Mouse (Mus musculus): ENCODE measurements at regions not wholly inside any gene's neighbourhood (a gene's known extent, or its start where the extent isn't known, plus 50 kb on each side); places are given as distances from the start of the nearest gene placed in this dataset.
A peak's percentile ranks its signal among the peaks of the same experiment; 100 is the strongest.

GRCm38 (mm10) chr1:79982678-79983280, 121.8 kb upstream of the Serpine2 start:
- Histone ChIP-seq H3K4me1 (ENCODE audit: insufficient read depth) (no peaks in the 10 kb centered on the region), H3K9ac (no peak overlapping the region), H3K27me3 (ENCODE audit: insufficient read depth, low read length) (no peaks in the 10 kb centered on the region), H3K36me3 (ENCODE audit: insufficient read depth) (no peaks in the 10 kb centered on the region), H3K27ac (ENCODE audit: low read depth) (no peak overlapping the region), H3K9me3 (ENCODE audit: low read depth, low read length) (no peaks in the 10 kb centered on the region), H3K4me3 (ENCODE audit: low read depth, low read length) (no peak overlapping the region), H3K4me2 (no peak overlapping the region)
- DNase-seq (no peak), ATAC-seq (ENCODE audit: insufficient read depth) (no peak)
- WGBS: 75% methylated on average over 13 of the region's 13 CpGs
- TF ChIP-seq CTCF (IDR thresholded peaks at IDR 0.05; ENCODE audit: low read depth): no peak

- 62% methylated on average over 6 of the region's 6 CpGs for WGBS
- Histone ChIP-seq H3K4me3 (ENCODE audit: low read depth, low read length) (no peak overlapping the region), H3K4me2 (no peak overlapping the region), H3K27me3 (ENCODE audit: insufficient read depth, low read length) (no peaks in the 10 kb centered on the region), H3K27ac (ENCODE audit: low read depth) (no peak overlapping the region), H3K4me1 (ENCODE audit: insufficient read depth) (no peaks in the 10 kb centered on the region), H3K9ac (no peak overlapping the region), H3K9me3 (ENCODE audit: low read depth, low read length) (no peaks in the 10 kb centered on the region), H3K36me3 (ENCODE audit: insufficient read depth) (no peaks in the 10 kb centered on the region)
- ATAC-seq (ENCODE audit: insufficient read depth): peak; percentile 47; the same call in 1 of the 2 replicates
- TF ChIP-seq CTCF (IDR thresholded peaks at IDR 0.05; ENCODE audit: low read depth): no peak
- DNase-seq: no peak
Observed at GRCm38 (mm10) chr1:79979863-79980262, 118.9 kb upstream of the Serpine2 start.

- H3K9me3 ChIP-seq (ENCODE audit: low read depth, low read length): no peaks in the 10 kb centered on the region
- H3K4me3 ChIP-seq (ENCODE audit: low read depth, low read length): no peak overlapping the region
- DNase-seq (no peak), ATAC-seq (ENCODE audit: insufficient read depth) (no peak)
- no peak overlapping the region for H3K27ac ChIP-seq (ENCODE audit: low read depth)
- no peaks in the 10 kb centered on the region for H3K27me3 ChIP-seq (ENCODE audit: insufficient read depth, low read length)
- no peak overlapping the region for H3K9ac ChIP-seq
- no peak overlapping the region for H3K4me2 ChIP-seq
- no peaks in the 10 kb centered on the region for H3K36me3 ChIP-seq (ENCODE audit: insufficient read depth)
- WGBS: 34% methylated on average over 5 of the region's 5 CpGs
- TF ChIP-seq CTCF (IDR thresholded peaks at IDR 0.05; ENCODE audit: low read depth): no peak
- no peaks in the 10 kb centered on the region for H3K4me1 ChIP-seq (ENCODE audit: insufficient read depth)
Observed at GRCm38 (mm10) chr1:79978156-79978555, 117.2 kb upstream of the Serpine2 start.

GRCm38 (mm10) chr1:79956121-79956520, 95.1 kb upstream of the Serpine2 start:
- WGBS: 11% methylated on average over 1 of the region's 1 CpGs
- 0 out of 2 replicates have a peak, but pooled peaks cover 3% of the 10 kb centered on the region for H3K4me1 ChIP-seq (ENCODE audit: insufficient read depth)
- no peak overlapping the region for H3K9ac ChIP-seq
- no peaks in the 10 kb centered on the region for H3K9me3 ChIP-seq (ENCODE audit: low read depth, low read length)
- no peaks in the 10 kb centered on the region for H3K27me3 ChIP-seq (ENCODE audit: insufficient read depth, low read length)
- no peak overlapping the region for H3K4me2 ChIP-seq
- TF ChIP-seq CTCF (IDR thresholded peaks at IDR 0.05; ENCODE audit: low read depth): no peak
- peak; percentile 61 for ATAC-seq (ENCODE audit: insufficient read depth)
- H3K36me3 ChIP-seq (ENCODE audit: insufficient read depth): no peaks in the 10 kb centered on the region
- no peak overlapping the region for H3K4me3 ChIP-seq (ENCODE audit: low read depth, low read length)
- peak; percentile 96 for DNase-seq
- no peak overlapping the region for H3K27ac ChIP-seq (ENCODE audit: low read depth)

GRCm38 (mm10) chr1:79944231-79944630, 83.3 kb upstream of the Serpine2 start:
- no peaks in the 10 kb centered on the region for H3K4me1 ChIP-seq (ENCODE audit: insufficient read depth)
- ATAC-seq (ENCODE audit: insufficient read depth): no peak
- no peaks in the 10 kb centered on the region for H3K9me3 ChIP-seq (ENCODE audit: low read depth, low read length)
- no peak overlapping the region for H3K27ac ChIP-seq (ENCODE audit: low read depth)
- H3K27me3 ChIP-seq (ENCODE audit: insufficient read depth, low read length): no peaks in the 10 kb centered on the region
- H3K9ac ChIP-seq: no peak overlapping the region
- 63% methylated on average over 4 of the region's 4 CpGs for WGBS
- no peak overlapping the region for H3K4me3 ChIP-seq (ENCODE audit: low read depth, low read length)
- TF ChIP-seq CTCF (IDR thresholded peaks at IDR 0.05; ENCODE audit: low read depth): no peak
- peak; percentile 37 for DNase-seq
- H3K4me2 ChIP-seq: no peak overlapping the region
- no peaks in the 10 kb centered on the region for H3K36me3 ChIP-seq (ENCODE audit: insufficient read depth)

GRCm38 (mm10) chr1:79932435-79932834, 71.5 kb upstream of the Serpine2 start:
- WGBS: 44% methylated on average over 5 of the region's 5 CpGs
- Histone ChIP-seq H3K4me2 (no peak overlapping the region), H3K27me3 (ENCODE audit: insufficient read depth, low read length) (no peaks in the 10 kb centered on the region), H3K9ac (no peak overlapping the region), H3K4me1 (ENCODE audit: insufficient read depth) (no peaks in the 10 kb centered on the region), H3K4me3 (ENCODE audit: low read depth, low read length) (no peak overlapping the region), H3K9me3 (ENCODE audit: low read depth, low read length) (no peaks in the 10 kb centered on the region), H3K36me3 (ENCODE audit: insufficient read depth) (no peaks in the 10 kb centered on the region), H3K27ac (ENCODE audit: low read depth) (peak overlapping the region; percentile 51; the same call in 1 of the 2 replicates)
- no peak for TF ChIP-seq CTCF (IDR thresholded peaks at IDR 0.05; ENCODE audit: low read depth)
- DNase-seq (peak; percentile 65), ATAC-seq (ENCODE audit: insufficient read depth) (peak; percentile 93)

- no peak overlapping the region for H3K9ac ChIP-seq
- no peaks in the 10 kb centered on the region for H3K9me3 ChIP-seq (ENCODE audit: low read depth, low read length)
- no peaks in the 10 kb centered on the region for H3K36me3 ChIP-seq (ENCODE audit: insufficient read depth)
- WGBS: 30% methylated on average over 2 of the region's 2 CpGs
- H3K27me3 ChIP-seq (ENCODE audit: insufficient read depth, low read length): no peaks in the 10 kb centered on the region
- no peak overlapping the region for H3K4me3 ChIP-seq (ENCODE audit: low read depth, low read length)
- H3K4me1 ChIP-seq (ENCODE audit: insufficient read depth): no peaks in the 10 kb centered on the region
- no peak overlapping the region for H3K27ac ChIP-seq (ENCODE audit: low read depth)
- TF ChIP-seq CTCF (IDR thresholded peaks at IDR 0.05; ENCODE audit: low read depth): no peak
- no peak for ATAC-seq (ENCODE audit: insufficient read depth)
- DNase-seq: no peak
- no peak overlapping the region for H3K4me2 ChIP-seq
Observed at GRCm38 (mm10) chr1:79927740-79928139, 66.8 kb upstream of the Serpine2 start.
